29 mouse cellular contexts compared by ENCODE assay signal in genomic region chr2:38191601-38192000, GRCm38 (mm10).
DNase-seq lines count a peak whose midpoint lies in the region; ATAC-seq lines count a peak whose summit lies in the region.
"Had no signal": no experiment of that assay in that cellular context is flagged by ENCODE, and none has a peak within 500 bp of the region (broad histone marks: within the 10 kb centered on the region; RNA-seq: fewer than 3 reads in every experiment).

No protein-coding gene starts in this region.

- peak overlapping the region; percentile 63 for H3K4me2 ChIP-seq in liver, embryonic 13.5 days
- H3K4me2 ChIP-seq: heart, embryonic 11.5 days; hindbrain, embryonic 13.5 days; limb, embryonic 12.5 days had no signal

- H3K9me3 ChIP-seq in erythroblast, embryonic 14.5 days (ENCODE audit: control insufficient read depth, low read length) = no peaks in the 10 kb centered on the region
- H3K9me3 ChIP-seq in liver, embryonic 13.5 days (replicated peaks) = no peaks in the 10 kb centered on the region
- H3K9me3 ChIP-seq in limb, embryonic 10.5 days (replicated peaks) = no peaks in the 10 kb centered on the region
- H3K9me3 ChIP-seq: hindbrain, embryonic 13.5 days; limb, embryonic 12.5 days had no signal

- peak overlapping the region; percentile 64 for H3K4me3 ChIP-seq in erythroblast, embryonic 14.5 days (replicated peaks)
- peak overlapping the region; percentile 42 for H3K4me3 ChIP-seq in liver, embryonic 13.5 days (replicated peaks)
- no peak overlapping the region for H3K4me3 ChIP-seq in limb, embryonic 10.5 days
- H3K4me3 ChIP-seq: gastrocnemius, adult 2 months; hindbrain, embryonic 13.5 days; limb, embryonic 12.5 days had no signal

- peaks cover 12% of the 10 kb centered on the region for H3K36me3 ChIP-seq in erythroblast, embryonic 14.5 days (ENCODE audit: control insufficient read depth)
- no peaks in the 10 kb centered on the region for H3K36me3 ChIP-seq in liver, embryonic 13.5 days
- no peaks in the 10 kb centered on the region for H3K36me3 ChIP-seq in limb, embryonic 10.5 days
- H3K36me3 ChIP-seq: hindbrain, embryonic 13.5 days; limb, embryonic 12.5 days had no signal

- H3K27ac ChIP-seq in liver, embryonic 13.5 days = peak overlapping the region; percentile 92
- H3K27ac ChIP-seq in limb, embryonic 10.5 days = no peak overlapping the region
- H3K27ac ChIP-seq: gastrocnemius, adult 2 months; hindbrain, embryonic 13.5 days; limb, embryonic 12.5 days; macrophage had no signal

- peaks cover 89% of the 10 kb centered on the region for H3K4me1 ChIP-seq in erythroblast, embryonic 14.5 days (ENCODE audit: control insufficient read depth)
- peaks cover 76% of the 10 kb centered on the region for H3K4me1 ChIP-seq in liver, embryonic 13.5 days (replicated peaks)
- H3K4me1 ChIP-seq in limb, embryonic 10.5 days = peaks cover 6% of the 10 kb centered on the region; the same call in 1 of the 2 replicates

- DNase-seq in c-Kit-negative CD71-positive TER-119-positive erythroid progenitor cells, embryonic 14.5 days (ENCODE audit: low read depth, low spot score) = peak; percentile 62
- peak; percentile 77 for DNase-seq in liver, embryonic 13.5 days
- no peak for DNase-seq in limb, embryonic 10.5 days (ENCODE audit: low spot score)
- DNase-seq in thymus, postnatal 36 days = no peak
- no peak for DNase-seq in cerebellum, postnatal 14 days
- DNase-seq: adrenal gland, adult 8-10 months; B cell, adult 2 months; cerebellum, adult 11-12 months; cerebellum, postnatal 10 days; gastrocnemius, adult 2 months; gastrocnemius, postnatal 36 days; heart, adult 18-20 months; heart, postnatal 4 days; kidney, adult 9 months; kidney, postnatal 10 days; layer of hippocampus, adult 9-11 months; lung, adult 18-20 months; midbrain, embryonic 14.5 days; right cerebral cortex, postnatal 25 days; spleen, adult 18-20 months had no signal

- peak; percentile 95 for ATAC-seq in liver, embryonic 13.5 days (ENCODE audit: low read depth)
- 0 out of 2 replicates have a peak, but pooled peaks have one; percentile 52 for ATAC-seq in megakaryocyte-erythroid progenitor cell, adult 5-6 weeks (replicated peaks; ENCODE audit: low FRiP score, low TSS enrichment, poor library complexity, severe bottlenecking)
- ATAC-seq: forebrain, embryonic 14.5 days; intestine, embryonic 16.5 days; lung, postnatal 0 days had no signal

- H3K9ac ChIP-seq in liver, embryonic 13.5 days = peak overlapping the region; percentile 61
- H3K9ac ChIP-seq: hindbrain, embryonic 13.5 days; limb, embryonic 12.5 days had no signal

- H3K27me3 ChIP-seq in erythroblast, embryonic 14.5 days (ENCODE audit: control insufficient read depth) = no peaks in the 10 kb centered on the region
- H3K27me3 ChIP-seq in liver, embryonic 13.5 days = no peaks in the 10 kb centered on the region
- no peaks in the 10 kb centered on the region for H3K27me3 ChIP-seq in limb, embryonic 10.5 days (ENCODE audit: low read depth, poor library complexity, severe bottlenecking)
- H3K27me3 ChIP-seq: hindbrain, embryonic 13.5 days; limb, embryonic 12.5 days had no signal

Comparison
In these comparisons a context has a peak if more than half of its experiments do, and no peak if none do; other contexts are left out.
1. DNase-seq: peak in c-Kit-negative CD71-positive TER-119-positive erythroid progenitor cells, embryonic 14.5 days (single experiment) and liver, embryonic 13.5 days (single experiment); none in limb, embryonic 10.5 days (single experiment), thymus, postnatal 36 days (0 of 2) and cerebellum, postnatal 14 days (0 of 2).